Mouse (Mus musculus) naive thymus-derived CD4-positive, alpha-beta T cell, adult 2 months (primary cell): ENCODE measurements around the gene Cs.

ENCODE experiments used
- DNase-seq: peaks from one replicate; pipeline ENCODE4 v3.0.0-alpha.2; 2011; ENCODE audit warnings: low read depth

Cs gene

DNA sequence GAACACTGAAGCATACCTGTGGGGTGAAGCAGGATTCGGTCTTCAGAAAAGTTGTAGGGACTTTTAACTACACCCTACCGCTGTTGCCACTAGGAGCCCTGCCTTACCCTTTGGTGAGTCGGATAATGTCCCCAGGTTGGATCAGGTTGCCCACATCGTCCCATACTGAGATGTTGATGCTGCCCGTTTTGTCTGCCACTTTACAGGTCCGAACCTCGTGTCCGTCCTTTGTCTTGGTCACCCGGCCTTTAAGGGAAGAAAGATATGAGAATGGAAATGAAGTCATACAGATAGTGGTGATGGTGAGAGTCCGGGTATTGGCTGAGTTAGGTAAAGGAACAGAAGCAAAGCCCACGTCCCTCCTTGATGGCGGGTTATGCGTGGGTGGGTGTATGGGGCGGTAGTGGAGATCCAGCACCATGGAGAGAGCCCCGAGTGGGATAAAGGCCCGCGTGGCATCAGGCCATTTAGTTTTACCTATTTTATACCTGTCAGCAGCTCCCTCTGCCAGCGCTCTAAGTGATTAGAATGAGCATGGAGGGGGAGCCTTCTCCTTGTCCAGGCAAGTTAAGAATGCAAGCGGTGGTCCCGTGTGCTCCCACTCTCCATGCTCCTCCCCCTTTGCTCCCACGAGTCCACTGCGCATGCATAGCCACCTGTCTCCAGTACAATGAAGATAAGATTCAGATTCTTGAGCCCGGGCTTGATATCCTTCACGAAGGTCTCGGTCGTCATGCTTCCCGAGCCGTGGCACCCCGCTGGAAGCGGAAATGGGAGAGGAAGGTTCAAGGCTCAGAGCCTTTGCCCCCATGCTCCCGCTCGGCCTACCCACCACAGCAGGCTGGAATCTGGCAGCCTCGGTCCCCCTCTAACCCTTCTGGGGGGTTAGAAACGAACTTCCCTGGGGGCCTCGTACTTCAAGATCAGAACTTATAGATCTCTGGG is 71.3 kb downstream of the Cs start:
- DNase-seq, result no peak

DNA sequence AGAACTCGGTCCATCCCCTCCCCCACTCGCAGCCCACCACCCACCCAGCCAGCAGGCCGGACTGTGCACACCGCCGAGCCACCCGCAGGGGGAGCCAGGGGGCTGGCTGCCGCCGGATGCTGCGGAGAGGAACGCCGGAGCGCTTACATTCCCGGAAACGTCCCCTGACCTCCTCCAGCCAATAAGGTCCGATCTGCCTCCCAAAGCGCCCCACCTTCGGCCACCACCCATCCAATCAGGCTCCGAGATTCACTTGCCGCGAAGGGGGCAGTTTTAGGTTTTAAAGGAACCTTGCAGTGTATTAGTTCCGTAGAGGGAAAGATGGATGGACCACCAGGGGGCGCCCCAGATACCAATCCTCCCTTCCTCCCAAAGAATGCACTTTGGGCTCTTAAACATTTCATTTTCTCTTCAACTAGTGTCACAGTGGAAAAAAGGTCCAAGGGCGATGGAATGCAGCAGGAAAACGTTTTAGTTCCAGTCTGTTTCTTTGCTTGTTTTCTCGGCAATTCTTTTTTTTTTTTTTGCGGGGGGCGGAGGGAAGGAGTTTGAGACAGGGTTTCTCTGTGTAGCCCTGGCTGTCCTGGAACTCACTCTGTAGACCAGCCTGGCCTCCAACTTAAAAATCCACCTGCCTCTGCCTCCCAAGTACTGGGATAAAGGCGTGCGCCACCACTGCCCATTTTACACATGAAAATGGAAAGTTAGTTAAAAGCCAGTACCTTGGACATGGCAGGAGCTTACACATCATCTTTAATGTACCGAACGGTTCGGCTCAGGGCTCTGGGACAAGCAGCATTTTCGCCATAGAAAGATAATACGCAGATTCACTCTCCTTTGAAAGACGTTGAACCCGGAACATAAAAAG is 72.4 kb downstream of the Cs start:
- DNase-seq, result peak; percentile 97

DNA sequence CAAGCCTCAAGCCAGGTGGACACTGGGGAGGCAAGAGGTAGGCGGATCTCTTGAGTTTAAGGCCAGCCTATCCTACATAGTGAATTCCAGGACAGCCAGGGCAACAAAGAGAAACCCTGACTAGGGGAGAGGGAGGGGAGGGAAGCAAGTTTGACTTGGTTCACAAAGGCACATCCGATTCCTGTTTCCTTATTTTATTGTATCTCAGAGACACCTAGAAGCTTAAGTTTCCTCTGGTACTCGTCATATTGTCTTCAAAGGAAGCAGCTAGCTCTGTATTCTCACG is 73.0 kb downstream of the Cs start:
- DNase-seq, result peak; percentile 67

DNA sequence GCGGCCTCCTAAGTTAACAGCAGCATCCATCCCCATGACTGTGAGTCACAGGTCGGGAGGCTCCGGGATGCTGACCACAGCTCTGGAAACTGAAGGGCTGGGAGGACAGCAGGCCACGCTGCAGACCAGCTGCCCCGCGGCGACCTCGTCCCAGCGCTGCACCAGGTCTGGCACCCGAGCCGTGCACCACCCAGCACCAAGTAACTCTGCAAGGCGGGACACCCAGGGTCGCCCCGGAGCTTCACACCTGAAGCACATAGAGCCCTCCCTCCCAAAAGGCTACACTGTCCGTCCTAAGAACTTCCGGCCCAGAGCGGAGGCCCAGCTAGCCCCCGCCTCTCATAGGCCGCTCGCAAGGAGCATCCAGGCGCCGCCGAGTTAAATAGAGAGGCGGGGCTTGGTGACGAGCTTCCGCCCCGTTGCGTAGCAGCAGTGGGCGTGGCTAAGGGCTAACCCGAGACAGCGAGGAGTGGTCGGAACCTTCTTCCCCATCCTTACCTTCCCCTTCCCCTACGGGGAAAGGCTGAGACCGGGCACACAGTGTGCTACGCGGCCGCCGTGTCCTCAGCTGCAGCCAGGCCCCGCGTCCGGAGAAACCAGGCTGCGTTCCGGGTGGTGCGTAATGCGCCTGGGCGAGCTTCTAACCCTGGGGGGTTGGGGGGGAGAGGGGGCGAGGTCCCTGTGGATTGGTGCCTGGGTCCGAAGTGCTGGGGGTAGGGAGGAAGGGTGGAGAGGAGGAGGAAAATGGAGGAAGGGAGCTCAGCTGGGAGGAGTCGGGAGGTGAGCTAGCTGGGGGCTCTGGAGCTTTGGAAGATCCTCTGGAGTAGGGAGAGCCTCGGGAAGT is 73.9 kb downstream of the Cs start, which contains the start of the genes Nabp2 and Rnf41:
Nabp2 (minus strand) TSS at position 282 of the 844 bp plus-strand sequence.
Rnf41 (plus strand) TSS at position 447 of the 844 bp plus-strand sequence.
- DNase-seq, result peak; percentile 96

DNA sequence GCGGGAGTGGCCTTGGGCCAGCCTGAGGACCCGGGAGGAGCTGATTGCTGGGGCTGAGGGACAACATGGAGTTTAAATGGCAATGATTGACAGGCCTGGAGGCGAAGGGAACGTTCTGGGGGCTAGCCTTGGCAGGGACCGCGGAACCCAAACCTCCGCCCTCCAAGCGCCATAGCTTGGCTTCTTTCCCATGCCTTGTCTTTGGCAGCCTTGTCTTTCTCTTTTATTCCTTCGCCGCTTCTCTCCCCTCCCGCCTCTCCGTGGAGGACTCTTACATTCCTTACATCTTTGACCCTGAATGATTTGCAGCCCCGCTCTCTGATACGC is 74.5 kb downstream of the Cs start:
- no peak for DNase-seq
